Mouse (Mus musculus) ovary, postnatal 10 days (tissue): ENCODE measurements around the gene Smim4.
A peak's percentile ranks its signal among the peaks of the same experiment; 100 is the strongest.

Experiments used
- DNase-seq: peaks from one replicate; pipeline ENCODE4 v3.0.0; 2022; ENCODE audit warnings: low spot score

The Smim4 gene

GRCm38 (mm10) chr14:31128826-31129219 lies at the start of gene Smim4:
Smim4 (minus strand) TSS chr14:31128956.
- peak; percentile 82 for DNase-seq

- DNase-seq, result no peak
Observed at GRCm38 (mm10) chr14:31177715-31178114, 49.0 kb upstream of the Smim4 start.

- no peak for DNase-seq
Observed at GRCm38 (mm10) chr14:31177287-31177686, 48.5 kb upstream of the Smim4 start.

GRCm38 (mm10) chr14:31173537-31173936 lies 44.8 kb upstream of the Smim4 start:
- DNase-seq, result no peak

GRCm38 (mm10) chr14:31172781-31173455 lies 44.2 kb upstream of the Smim4 start:
- no peak for DNase-seq

- no peak for DNase-seq
Observed at GRCm38 (mm10) chr14:31171821-31172220, 43.1 kb upstream of the Smim4 start.

- no peak for DNase-seq
Observed at GRCm38 (mm10) chr14:31171386-31171785, 42.6 kb upstream of the Smim4 start.

- no peak for DNase-seq
Observed at GRCm38 (mm10) chr14:31170963-31171362, 42.2 kb upstream of the Smim4 start.

- no peak for DNase-seq
Observed at GRCm38 (mm10) chr14:31169508-31169907, 40.8 kb upstream of the Smim4 start.

GRCm38 (mm10) chr14:31168425-31168824 lies 39.7 kb upstream of the Smim4 start, which contains the start of gene Stab1:
Stab1 (minus strand) TSS chr14:31168641.
- DNase-seq, result no peak

GRCm38 (mm10) chr14:31166827-31167226 lies 38.1 kb upstream of the Smim4 start:
- no peak for DNase-seq

GRCm38 (mm10) chr14:31165991-31166630 lies 37.4 kb upstream of the Smim4 start:
- no peak for DNase-seq

- DNase-seq, result no peak
Observed at GRCm38 (mm10) chr14:31165458-31165857, 36.7 kb upstream of the Smim4 start.

GRCm38 (mm10) chr14:31165010-31165409 lies 36.3 kb upstream of the Smim4 start:
- no peak for DNase-seq

- DNase-seq, result no peak
Observed at GRCm38 (mm10) chr14:31164067-31164466, 35.3 kb upstream of the Smim4 start.

- no peak for DNase-seq
Observed at GRCm38 (mm10) chr14:31161638-31162037, 32.9 kb upstream of the Smim4 start.

GRCm38 (mm10) chr14:31161191-31161590 lies 32.4 kb upstream of the Smim4 start:
- DNase-seq, result no peak

- DNase-seq, result no peak
Observed at GRCm38 (mm10) chr14:31160196-31161150, 31.7 kb upstream of the Smim4 start.

GRCm38 (mm10) chr14:31145694-31146093 lies 16.9 kb upstream of the Smim4 start:
- no peak for DNase-seq

GRCm38 (mm10) chr14:31141011-31141410 lies 12.3 kb upstream of the Smim4 start:
- DNase-seq, result no peak

GRCm38 (mm10) chr14:31140141-31140540 lies 11.4 kb upstream of the Smim4 start:
- no peak for DNase-seq

GRCm38 (mm10) chr14:31139666-31140065 lies 10.9 kb upstream of the Smim4 start:
- DNase-seq, result no peak
